14 mouse cellular contexts compared by ENCODE assay signal in the genomic region with DNA sequence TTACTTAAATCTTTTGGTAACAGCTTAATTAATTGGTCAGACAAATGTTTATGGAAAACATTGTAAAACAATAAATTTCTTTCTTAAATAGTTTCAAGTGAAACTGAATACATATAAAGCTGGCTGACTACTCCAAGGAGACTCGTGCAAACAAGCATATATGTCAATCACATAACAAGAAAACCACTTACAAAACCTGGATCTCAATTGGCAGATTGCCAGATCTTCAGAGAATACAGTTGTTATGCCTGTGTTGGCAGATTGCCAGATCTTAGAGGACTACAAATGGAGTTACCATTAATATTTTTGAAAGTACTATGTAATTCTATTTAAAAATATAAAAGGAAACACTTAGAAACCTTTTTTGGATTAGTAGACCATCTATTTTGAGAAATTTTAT.
A peak's percentile ranks its signal among the peaks of the same experiment; 100 is the strongest.
DNase-seq lines count a peak whose midpoint lies in the region; ATAC-seq and TF ChIP-seq lines count a peak whose summit lies in the region.
"Had no signal": no experiment of that assay in that cellular context is flagged by ENCODE, and none has a peak within 500 bp of the region (broad histone marks: within the 10 kb centered on the region; RNA-seq: fewer than 3 reads in every experiment).

No protein-coding gene starts in this region.

- no peaks in the 10 kb centered on the region for H3K36me3 ChIP-seq in stomach, embryonic 14.5 days (ENCODE audit: control insufficient read depth, insufficient read depth, low read length)
- no peaks in the 10 kb centered on the region for H3K36me3 ChIP-seq in stomach, postnatal 0 days (ENCODE audit: control insufficient read depth, insufficient read depth, low read length)
- H3K36me3 ChIP-seq in hindbrain, postnatal 0 days (ENCODE audit: insufficient read depth, low read length): no peaks in the 10 kb centered on the region
- H3K36me3 ChIP-seq: liver, embryonic 13.5 days had no signal

- no peak for TF ChIP-seq CTCF in stomach, postnatal 0 days (IDR thresholded peaks at IDR 0.05; ENCODE audit: low read depth)
- TF ChIP-seq CTCF in hindbrain, postnatal 0 days (IDR thresholded peaks at IDR 0.05; ENCODE audit: low read depth): no peak

- ATAC-seq in stomach, embryonic 14.5 days (ENCODE audit: insufficient number of reproducible peaks, insufficient read depth, low FRiP score, low read depth): peak; percentile 58; the same call in 1 of the 2 replicates
- ATAC-seq in stomach, postnatal 0 days (ENCODE audit: low FRiP score, low TSS enrichment): no peak
- ATAC-seq in hindbrain, postnatal 0 days: no peak

- peak; percentile 54 for DNase-seq in embryo, embryonic 11 days
- no peak for DNase-seq in embryo, embryonic 10 days (ENCODE audit: low spot score)
- DNase-seq in stomach, postnatal 0 days (ENCODE audit: low spot score): no peak
- DNase-seq in hindbrain, postnatal 0 days (ENCODE audit: low spot score): peak; percentile 77
- no peak for DNase-seq in thymus, postnatal 0 days (ENCODE audit: low spot score)
- no peak for DNase-seq in left cerebral cortex, adult 9 months (ENCODE audit: low spot score in 2 of 2)
- no peak for DNase-seq in right cerebral cortex, postnatal 10 days (ENCODE audit: low spot score in 2 of 2)
- DNase-seq: adrenal gland, postnatal 25 days; B cell, adult 2 months; cerebellum, postnatal 36 days; liver, embryonic 13.5 days; spleen, adult 18-20 months; thymus, postnatal 25 days had no signal

- no peaks in the 10 kb centered on the region for H3K27me3 ChIP-seq in stomach, embryonic 14.5 days (ENCODE audit: control insufficient read depth, insufficient read depth, low read length)
- no peaks in the 10 kb centered on the region for H3K27me3 ChIP-seq in stomach, postnatal 0 days (ENCODE audit: control insufficient read depth, insufficient read depth, low read length)
- H3K27me3 ChIP-seq in hindbrain, postnatal 0 days (ENCODE audit: insufficient read depth, low read length): no peaks in the 10 kb centered on the region
- H3K27me3 ChIP-seq: liver, embryonic 13.5 days had no signal

- TF ChIP-seq EP300 in stomach, postnatal 0 days (optimal IDR thresholded peaks at IDR 0.05): no peak

- 2% methylated on average over 1 of the region's 1 CpGs for WGBS in stomach, embryonic 14.5 days
- 4% methylated on average over 1 of the region's 1 CpGs for WGBS in stomach, postnatal 0 days
- 2% methylated on average over 1 of the region's 1 CpGs for WGBS in hindbrain, postnatal 0 days

- no peak overlapping the region for H3K4me3 ChIP-seq in stomach, embryonic 14.5 days (ENCODE audit: low read depth, low read length)
- no peak overlapping the region for H3K4me3 ChIP-seq in stomach, postnatal 0 days (ENCODE audit: low read depth, low read length)
- no peak overlapping the region for H3K4me3 ChIP-seq in hindbrain, postnatal 0 days (ENCODE audit: low read length)
- H3K4me3 ChIP-seq: liver, embryonic 13.5 days had no signal

- H3K27ac ChIP-seq in stomach, embryonic 14.5 days (ENCODE audit: low read length): no peak overlapping the region
- H3K27ac ChIP-seq in stomach, postnatal 0 days (replicated peaks): no peak overlapping the region
- H3K27ac ChIP-seq in hindbrain, postnatal 0 days: no peak overlapping the region
- H3K27ac ChIP-seq: liver, embryonic 13.5 days had no signal

- no peaks in the 10 kb centered on the region for H3K4me1 ChIP-seq in stomach, embryonic 14.5 days (ENCODE audit: control insufficient read depth, insufficient read depth, low read length)
- H3K4me1 ChIP-seq in stomach, postnatal 0 days (replicated peaks; ENCODE audit: control insufficient read depth, insufficient read depth): no peaks in the 10 kb centered on the region
- H3K4me1 ChIP-seq in hindbrain, postnatal 0 days (ENCODE audit: insufficient read depth, low read length): no peaks in the 10 kb centered on the region
- H3K4me1 ChIP-seq: liver, embryonic 13.5 days had no signal

- no peaks in the 10 kb centered on the region for H3K9me3 ChIP-seq in stomach, embryonic 14.5 days (ENCODE audit: control insufficient read depth, low read depth, low read length)
- no peaks in the 10 kb centered on the region for H3K9me3 ChIP-seq in stomach, postnatal 0 days (ENCODE audit: control insufficient read depth, low read length)
- no peaks in the 10 kb centered on the region for H3K9me3 ChIP-seq in hindbrain, postnatal 0 days (ENCODE audit: low read length)
- H3K9me3 ChIP-seq: liver, embryonic 13.5 days had no signal

- no peak overlapping the region for H3K4me2 ChIP-seq in stomach, embryonic 14.5 days (replicated peaks; ENCODE audit: low read depth, low read length)
- no peak overlapping the region for H3K4me2 ChIP-seq in stomach, postnatal 0 days (replicated peaks; ENCODE audit: low read depth)
- no peak overlapping the region for H3K4me2 ChIP-seq in hindbrain, postnatal 0 days (ENCODE audit: low read depth, low read length)
- H3K4me2 ChIP-seq: liver, embryonic 13.5 days had no signal

- H3K9ac ChIP-seq in stomach, embryonic 14.5 days (replicated peaks; ENCODE audit: low read depth, low read length): no peak overlapping the region
- no peak overlapping the region for H3K9ac ChIP-seq in stomach, postnatal 0 days (ENCODE audit: low read length)
- H3K9ac ChIP-seq in hindbrain, postnatal 0 days (replicated peaks; ENCODE audit: low read length): no peak overlapping the region
- H3K9ac ChIP-seq: liver, embryonic 13.5 days had no signal

Comparison
In these comparisons a context has a peak if more than half of its experiments do, and no peak if none do; other contexts are left out.
1. DNase-seq: peak in embryo, embryonic 11 days (single experiment) and hindbrain, postnatal 0 days (single experiment); none in embryo, embryonic 10 days (single experiment), stomach, postnatal 0 days (single experiment), thymus, postnatal 0 days (single experiment), left cerebral cortex, adult 9 months (0 of 2) and right cerebral cortex, postnatal 10 days (0 of 2).